Mouse (Mus musculus) kidney, adult 8-10 months (tissue): ENCODE measurements around the gene Lgr4.

Experiments used
- DNase-seq, 2 experiments: peaks; one replicate each; pipeline ENCODE4 v3.0.0; 2022

Gene Lgr4

DNA sequence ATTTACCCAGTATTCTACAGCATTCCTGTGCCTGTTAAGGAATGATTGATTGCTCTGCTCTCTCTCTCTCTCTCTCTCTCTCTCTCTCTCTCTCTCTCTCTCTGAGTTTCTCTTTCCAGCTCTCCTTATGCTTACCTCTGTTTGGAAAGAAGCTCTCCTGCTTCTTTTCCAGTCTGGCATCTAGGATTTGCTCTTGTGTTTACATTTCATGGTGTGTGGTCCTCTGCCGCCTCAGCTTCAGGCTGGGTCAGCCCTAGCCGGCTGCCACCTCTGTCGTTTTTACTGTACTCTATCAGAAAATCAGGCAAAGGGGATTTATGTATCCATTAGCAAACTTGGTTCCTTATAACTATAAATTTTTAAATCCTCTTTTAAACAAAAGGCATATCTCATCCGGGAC is 118.8 kb downstream of the Lgr4 start:
- DNase-seq, result no peak

DNA sequence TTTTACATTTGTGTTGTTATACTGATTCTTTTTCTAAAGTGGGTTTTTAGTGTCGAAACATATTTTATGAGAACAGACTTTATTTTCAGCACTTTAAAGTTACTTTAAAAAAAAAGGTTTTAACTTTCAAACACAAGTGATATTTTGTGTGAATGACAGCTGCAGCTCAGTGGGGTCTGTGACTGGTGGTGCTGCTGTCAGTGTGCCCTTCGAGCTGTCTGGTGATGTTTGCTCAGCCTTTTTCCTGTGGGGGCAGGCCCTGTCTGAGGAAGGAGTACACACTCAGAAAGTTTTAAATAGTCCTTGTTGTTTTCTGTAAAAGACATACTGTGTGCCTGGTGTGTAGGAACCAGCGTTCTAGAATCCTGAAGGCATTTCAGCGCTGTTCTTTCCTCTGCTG is 119.2 kb downstream of the Lgr4 start:
- DNase-seq, result no peak

GRCm38 (mm10) chr2:110037221-110037620 is 119.8 kb downstream of the Lgr4 start:
- DNase-seq, result no peak

DNA sequence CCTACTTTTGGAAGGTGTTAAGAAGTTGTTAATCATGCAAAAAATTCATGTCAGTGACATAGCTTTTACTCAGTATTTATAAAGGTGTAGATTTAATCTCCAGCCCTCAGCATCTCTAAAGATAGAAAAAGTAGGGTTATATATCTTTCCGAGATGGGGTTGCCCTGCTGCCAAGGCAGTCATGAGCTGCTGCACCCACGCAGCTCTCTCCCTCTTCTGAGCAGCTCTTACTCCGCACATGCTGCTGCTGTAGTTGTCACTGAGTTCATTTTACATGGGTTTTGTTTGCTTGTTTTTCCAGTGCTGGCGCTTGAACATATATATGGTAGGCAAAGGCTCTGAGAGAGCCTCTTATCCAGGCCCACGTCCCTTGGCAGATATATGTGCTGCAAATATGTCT is 120.9 kb downstream of the Lgr4 start:
- no peak for DNase-seq

DNA sequence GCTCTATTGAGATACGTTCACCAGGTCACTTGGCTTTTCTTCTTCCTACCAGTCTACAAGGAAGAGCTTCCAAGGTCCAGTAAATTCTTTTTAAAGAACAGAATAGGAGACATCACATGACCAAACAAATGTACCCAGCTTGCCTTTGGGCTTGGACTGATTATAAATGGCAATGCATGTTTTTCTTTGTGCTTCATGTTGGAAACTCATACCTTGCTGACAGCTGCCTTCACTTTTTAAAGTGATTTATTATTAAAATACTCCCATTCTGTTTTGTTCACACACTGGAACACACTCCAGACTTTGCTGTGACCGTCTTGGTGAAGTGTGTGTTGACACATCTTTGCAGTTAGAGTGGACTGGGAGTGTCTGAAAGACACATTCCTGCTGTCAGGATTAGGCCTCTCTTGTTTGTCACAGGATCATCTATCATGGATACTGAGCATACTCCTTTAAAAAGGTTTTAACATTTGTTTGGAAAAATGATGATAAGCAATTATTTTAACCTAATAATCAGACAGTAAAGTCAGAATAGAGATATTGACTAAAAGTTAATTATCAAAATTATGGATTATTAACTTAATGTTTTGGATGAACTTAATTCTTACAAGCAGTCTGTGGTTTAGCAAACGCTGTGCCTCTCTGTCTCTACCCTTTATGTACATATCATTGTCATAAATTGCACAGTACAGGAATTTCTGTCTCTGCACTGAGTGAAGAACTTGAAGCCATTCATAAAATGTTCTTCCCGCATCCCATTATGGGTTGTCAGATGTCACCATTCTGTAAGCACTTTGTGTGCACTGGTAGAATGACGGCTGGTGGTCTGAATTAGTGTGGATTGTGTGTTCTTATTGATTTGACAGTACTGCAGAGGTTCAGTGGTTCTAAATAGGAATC is 125.7 kb downstream of the Lgr4 start:
- DNase-seq, result no peak

DNA sequence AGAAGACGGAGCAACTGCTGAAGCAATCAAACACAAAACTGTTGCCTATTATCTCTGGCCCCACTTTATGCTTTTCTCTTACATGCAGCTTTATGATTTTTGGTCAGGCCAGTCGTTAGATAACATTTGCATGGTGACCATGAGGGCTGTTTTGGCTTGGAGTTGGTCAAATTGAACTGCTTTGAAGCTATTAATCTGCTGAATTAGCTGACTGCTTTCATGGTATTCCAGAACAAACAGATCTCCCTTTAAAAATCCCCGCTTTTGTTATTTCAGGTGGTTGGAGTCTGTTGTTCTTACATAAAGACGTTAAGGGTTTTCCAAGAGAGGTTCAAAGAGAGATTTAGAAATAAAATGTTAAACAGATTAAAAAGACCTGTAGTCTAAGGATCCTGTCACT is 141.0 kb downstream of the Lgr4 start:
- DNase-seq, result no peak

DNA sequence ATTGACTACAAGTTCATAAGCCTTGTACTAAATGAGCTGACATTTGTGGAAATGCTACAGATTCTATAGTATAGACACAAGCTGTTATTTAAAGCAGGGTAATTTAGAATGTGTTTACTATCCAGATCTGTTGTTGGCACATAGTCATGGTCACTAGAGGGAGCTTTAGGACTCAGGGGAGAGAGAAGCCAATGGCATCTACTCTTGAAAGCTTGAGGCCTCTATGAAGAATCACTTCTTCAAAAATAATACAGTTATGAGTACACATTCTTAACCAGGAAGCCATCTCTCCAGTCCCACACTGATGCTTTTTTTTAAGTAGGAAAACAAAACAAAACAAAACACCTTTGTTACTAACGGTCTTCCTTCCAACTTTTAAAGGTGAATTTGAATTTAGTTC is 145.7 kb downstream of the Lgr4 start:
- peak; percentile 7 to 38 for DNase-seq
